Mouse (Mus musculus) adrenal gland, postnatal 14 days (tissue): ENCODE results near the gene Aif1. TPM values are rescaled to one million over a fixed set of nuclear protein-coding genes. Genes with fewer than 3 reads are reported as not detected.

Experiments
- DNase-seq: peaks from one replicate; pipeline ENCODE4 v3.0.0; 2021; ENCODE audit warnings: mixed read lengths
- long read RNA-seq, 2 experiments: library from polyadenylated mRNA; stranded (forward); transcript quantifications; one replicate each; pipeline ENCODE4 v2.0.0; 2021
- total RNA-seq: library from RNA; stranded (reverse); gene quantifications from 2 replicates; pipeline ENCODE4 v1.2.3, GENCODE M21; 2021

Gene Aif1
- 3.3 and 5.6 TPM in 2 replicates for total RNA-seq
- long read RNA-seq, experiment 1, partial matches to known transcripts: 0 of 1 reads
- long read RNA-seq, experiment 1, other reads (novel, unspliced or antisense): 0 of 1 reads
- long read RNA-seq, experiment 2, partial matches to known transcripts: 0 of 2 reads
- long read RNA-seq, experiment 2, other reads (novel, unspliced or antisense): 0 of 2 reads

GRCm38 (mm10) chr17:35175968-35176367 is at the start of gene Aif1:
TSS of gene Aif1 (minus strand) at chr17:35176068.
- no peak for DNase-seq

GRCm38 (mm10) chr17:35225456-35225855 is 49.6 kb upstream of the Aif1 start:
- no peak for DNase-seq

- no peak for DNase-seq
These were observed 48.8 kb upstream of the Aif1 start for GRCm38 (mm10) chr17:35224641-35225040.

GRCm38 (mm10) chr17:35222299-35222698 is 46.4 kb upstream of the Aif1 start:
- DNase-seq: no peak

- DNase-seq: no peak
These were observed 44.5 kb upstream of the Aif1 start, which contains the start of gene Gm16181 for GRCm38 (mm10) chr17:35220156-35220952. TSS of gene Gm16181 (plus strand) at chr17:35220834.

GRCm38 (mm10) chr17:35219601-35220041 is 43.8 kb upstream of the Aif1 start:
- DNase-seq: no peak

GRCm38 (mm10) chr17:35218516-35219193 is 42.8 kb upstream of the Aif1 start:
- peak; percentile 71 for DNase-seq

GRCm38 (mm10) chr17:35213071-35213470 is 37.2 kb upstream of the Aif1 start:
- DNase-seq: no peak

GRCm38 (mm10) chr17:35210593-35210992 is 34.7 kb upstream of the Aif1 start:
- no peak for DNase-seq

GRCm38 (mm10) chr17:35209785-35210535 is 34.1 kb upstream of the Aif1 start:
- DNase-seq: no peak

- no peak for DNase-seq
These were observed 29.5 kb upstream of the Aif1 start for GRCm38 (mm10) chr17:35205380-35205769.

- DNase-seq: no peak
These were observed 28.9 kb upstream of the Aif1 start, which contains the start of gene Lta for GRCm38 (mm10) chr17:35204494-35205379. TSS of gene Lta (minus strand) at chr17:35205351.

GRCm38 (mm10) chr17:35202442-35202841 is 26.6 kb upstream of the Aif1 start:
- no peak for DNase-seq

GRCm38 (mm10) chr17:35201787-35202186 is 25.9 kb upstream of the Aif1 start, which contains the start of gene Tnf:
TSS of gene Tnf (minus strand) at chr17:35202007.
- peak; percentile 60 for DNase-seq

GRCm38 (mm10) chr17:35201128-35201527 is 25.3 kb upstream of the Aif1 start:
- DNase-seq: no peak

GRCm38 (mm10) chr17:35200398-35200797 is 24.5 kb upstream of the Aif1 start:
- peak; percentile 33 for DNase-seq

- no peak for DNase-seq
These were observed 23.1 kb upstream of the Aif1 start for GRCm38 (mm10) chr17:35198946-35199345.

- DNase-seq: no peak
These were observed 22.2 kb upstream of the Aif1 start for GRCm38 (mm10) chr17:35198029-35198428.

GRCm38 (mm10) chr17:35197126-35197525 is 21.3 kb upstream of the Aif1 start:
- no peak for DNase-seq

GRCm38 (mm10) chr17:35196321-35196641 is 20.4 kb upstream of the Aif1 start:
- DNase-seq: no peak

- peak; percentile 93 for DNase-seq
These were observed 19.9 kb upstream of the Aif1 start for GRCm38 (mm10) chr17:35195631-35196320.
